Mouse (Mus musculus): ENCODE data around the gene Mast4. TPM values are rescaled to one million over a fixed set of nuclear protein-coding genes. Genes with fewer than 3 reads are reported as not detected.

Mast4 gene
- polyA plus RNA-seq, 1 experiment: 6.4 TPM

DNA sequence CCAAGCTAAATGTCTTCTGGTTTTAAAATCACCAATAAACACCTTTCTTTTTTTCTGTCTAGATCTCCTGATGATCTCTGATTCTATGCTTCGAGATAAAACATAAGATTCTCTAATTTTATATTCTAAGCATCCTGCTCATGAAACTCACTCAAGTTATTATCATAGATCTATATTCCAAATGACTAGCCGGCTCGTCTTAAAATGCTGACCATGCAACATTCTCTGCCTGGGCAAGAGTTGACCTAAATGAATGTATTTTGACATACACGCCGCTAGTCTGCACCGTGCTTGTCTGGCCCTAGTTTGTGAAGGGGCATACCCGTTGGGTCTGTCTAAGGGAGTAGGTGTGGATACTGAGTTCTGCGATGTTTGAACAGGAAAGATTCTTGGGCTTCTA lies 579.2 kb downstream of the Mast4 start:
- no peak for TF ChIP-seq CTCF (IDR thresholded peaks at IDR 0.05; ENCODE audit: extremely low read depth, insufficient read depth, insufficient read length, insufficient replicate concordance)
- TF ChIP-seq POLR2A (IDR thresholded peaks at IDR 0.05; ENCODE audit: low read depth, low read length): no peak
- no peaks in the 10 kb centered on the region for H3K27me3 ChIP-seq (ENCODE audit: control insufficient read depth, insufficient read depth, low read length)
- no peak overlapping the region for H3K4me3 ChIP-seq (ENCODE audit: extremely low read depth, insufficient read depth, insufficient read length)
- WGBS: 97% methylated on average over 8 of the region's 8 CpGs
- H3K4me1 ChIP-seq (ENCODE audit: control insufficient read depth, insufficient read depth, insufficient read length): no peaks in the 10 kb centered on the region
- no peak overlapping the region for H3K27ac ChIP-seq (ENCODE audit: insufficient read depth, low read length)
- no peak for DNase-seq (ENCODE audit: low read depth in 1 of 2, low spot score in 2 of 2)
- peaks cover 17% of the 10 kb centered on the region; the same call in 1 of the 2 replicates for H3K36me3 ChIP-seq (ENCODE audit: control insufficient read depth, insufficient read depth, low read length)

DNA sequence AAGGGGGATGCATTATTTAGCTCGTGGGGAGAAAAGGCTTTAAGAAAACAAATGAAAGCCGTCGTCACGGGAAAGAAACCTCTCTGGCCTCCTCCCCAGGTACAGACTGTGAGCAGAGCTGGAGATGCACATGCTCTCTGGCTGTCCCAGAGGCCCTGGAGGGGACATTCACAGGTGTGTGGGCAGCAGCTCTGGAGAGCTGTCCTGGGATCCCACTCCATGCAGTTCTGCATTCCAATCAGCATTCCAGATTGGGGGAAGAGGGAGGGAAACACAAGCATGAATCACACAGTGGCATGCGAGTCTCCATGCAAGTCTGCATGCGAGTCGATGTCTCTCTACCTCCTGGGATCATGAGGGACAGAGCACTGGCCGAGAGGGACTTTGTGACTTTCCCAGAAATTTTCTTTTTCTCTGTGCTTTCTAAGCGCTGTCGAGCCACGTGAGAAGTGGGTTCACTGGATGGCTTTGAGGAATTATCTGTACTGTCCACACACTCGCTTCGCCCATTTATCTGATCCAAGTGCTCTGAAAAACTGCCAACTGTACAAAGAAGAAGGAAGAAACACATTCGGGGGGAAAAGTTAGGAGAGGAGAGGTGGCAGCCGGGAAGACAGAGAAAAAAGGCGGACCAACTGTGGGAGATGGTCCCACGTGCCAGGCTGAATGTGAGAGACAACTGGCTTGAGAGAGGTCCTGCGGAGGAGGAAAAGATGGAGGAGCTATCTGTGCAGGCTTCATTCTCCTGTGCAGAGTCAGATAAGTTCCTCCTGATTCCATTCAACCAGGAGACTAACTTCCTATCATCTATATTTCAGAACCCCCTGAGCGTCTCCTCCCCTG lies 580.4 kb downstream of the Mast4 start:
- H3K4me3 ChIP-seq (ENCODE audit: extremely low read depth, insufficient read depth, insufficient read length): no peak overlapping the region

DNA sequence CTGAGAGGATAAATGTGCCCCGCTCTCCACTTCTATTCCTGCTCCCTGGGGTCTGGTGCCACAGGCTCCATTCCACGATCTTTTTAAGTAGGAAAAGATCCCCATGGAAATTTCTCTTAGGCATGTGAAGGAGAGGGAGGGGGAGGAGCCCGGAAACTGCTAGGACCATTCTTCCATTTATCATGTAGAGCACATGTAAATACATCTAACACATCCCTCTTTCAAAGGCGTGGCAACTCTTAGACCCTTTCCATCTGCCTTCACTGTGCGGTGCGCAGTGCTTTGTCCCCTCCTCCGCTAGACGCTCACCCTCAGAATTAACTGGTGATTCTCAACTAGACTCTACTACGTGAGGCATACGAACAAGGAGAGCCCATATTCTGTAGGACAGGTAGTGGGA lies 584.4 kb downstream of the Mast4 start:
- H3K4me3 ChIP-seq (ENCODE audit: extremely low read depth, insufficient read depth, insufficient read length): no peak overlapping the region
- 96% methylated on average over 10 of the region's 10 CpGs for whole genome bisulfite sequencing
- peaks cover 19% of the 10 kb centered on the region; the same call in 1 of the 2 replicates for H3K36me3 ChIP-seq (ENCODE audit: control insufficient read depth, insufficient read depth, low read length)
- no peaks in the 10 kb centered on the region for H3K4me1 ChIP-seq (ENCODE audit: control insufficient read depth, insufficient read depth, insufficient read length)
- TF ChIP-seq CTCF (IDR thresholded peaks at IDR 0.05; ENCODE audit: extremely low read depth, insufficient read depth, insufficient read length, insufficient replicate concordance): no peak
- TF ChIP-seq POLR2A (IDR thresholded peaks at IDR 0.05; ENCODE audit: low read depth, low read length): no peak
- H3K27ac ChIP-seq (ENCODE audit: insufficient read depth, low read length): no peak overlapping the region
- DNase-seq (ENCODE audit: low read depth in 1 of 2, low spot score in 2 of 2): no peak
- no peaks in the 10 kb centered on the region for H3K27me3 ChIP-seq (ENCODE audit: control insufficient read depth, insufficient read depth, low read length)

More for the DNA sequence above, 580.4 kb downstream of the Mast4 start:
- Histone ChIP-seq H3K36me3 (ENCODE audit: control insufficient read depth, insufficient read depth, low read length) (peaks cover 22% of the 10 kb centered on the region; the same call in 1 of the 2 replicates), H3K4me1 (ENCODE audit: control insufficient read depth, insufficient read depth, insufficient read length) (no peaks in the 10 kb centered on the region), H3K27me3 (ENCODE audit: control insufficient read depth, insufficient read depth, low read length) (no peaks in the 10 kb centered on the region), H3K27ac (ENCODE audit: insufficient read depth, low read length) (no peak overlapping the region)
- DNase-seq (ENCODE audit: low read depth in 1 of 2, low spot score in 2 of 2): no peak
- TF ChIP-seq CTCF (IDR thresholded peaks at IDR 0.05; ENCODE audit: extremely low read depth, insufficient read depth, insufficient read length, insufficient replicate concordance) (no peak), POLR2A (IDR thresholded peaks at IDR 0.05; ENCODE audit: low read depth, low read length) (no peak)
- WGBS: 89% methylated on average over 19 of the region's 19 CpGs

DNA sequence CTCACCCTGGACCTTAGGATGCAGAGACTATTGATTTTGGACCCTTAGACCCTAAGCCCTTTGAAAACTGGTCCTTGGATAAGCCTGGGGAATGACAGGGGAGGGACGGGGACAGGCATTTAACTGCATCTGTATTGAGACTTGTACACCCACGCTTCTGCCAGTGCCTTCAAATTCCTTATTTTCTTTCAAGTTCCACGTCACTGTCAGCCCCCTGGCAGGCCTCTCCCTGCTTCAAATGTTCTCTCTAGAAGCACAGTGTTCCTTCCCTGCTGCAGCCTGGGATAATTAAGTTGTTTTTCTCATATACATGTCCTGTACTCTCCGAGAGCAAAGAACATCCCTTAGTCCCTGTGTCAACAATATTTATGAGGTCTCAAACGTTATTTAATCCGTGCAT lies 585.1 kb downstream of the Mast4 start:
- no peak for TF ChIP-seq CTCF (IDR thresholded peaks at IDR 0.05; ENCODE audit: extremely low read depth, insufficient read depth, insufficient read length, insufficient replicate concordance)
- no peak for TF ChIP-seq POLR2A (IDR thresholded peaks at IDR 0.05; ENCODE audit: low read depth, low read length)
- Histone ChIP-seq H3K4me1 (ENCODE audit: control insufficient read depth, insufficient read depth, insufficient read length) (no peaks in the 10 kb centered on the region), H3K27ac (ENCODE audit: insufficient read depth, low read length) (no peak overlapping the region), H3K27me3 (ENCODE audit: control insufficient read depth, insufficient read depth, low read length) (no peaks in the 10 kb centered on the region), H3K36me3 (ENCODE audit: control insufficient read depth, insufficient read depth, low read length) (peaks cover 19% of the 10 kb centered on the region), H3K4me3 (ENCODE audit: extremely low read depth, insufficient read depth, insufficient read length) (no peak overlapping the region)
- 87% methylated on average over 6 of the region's 6 CpGs for WGBS
- DNase-seq (ENCODE audit: low read depth in 1 of 2, low spot score in 2 of 2): no peak

DNA sequence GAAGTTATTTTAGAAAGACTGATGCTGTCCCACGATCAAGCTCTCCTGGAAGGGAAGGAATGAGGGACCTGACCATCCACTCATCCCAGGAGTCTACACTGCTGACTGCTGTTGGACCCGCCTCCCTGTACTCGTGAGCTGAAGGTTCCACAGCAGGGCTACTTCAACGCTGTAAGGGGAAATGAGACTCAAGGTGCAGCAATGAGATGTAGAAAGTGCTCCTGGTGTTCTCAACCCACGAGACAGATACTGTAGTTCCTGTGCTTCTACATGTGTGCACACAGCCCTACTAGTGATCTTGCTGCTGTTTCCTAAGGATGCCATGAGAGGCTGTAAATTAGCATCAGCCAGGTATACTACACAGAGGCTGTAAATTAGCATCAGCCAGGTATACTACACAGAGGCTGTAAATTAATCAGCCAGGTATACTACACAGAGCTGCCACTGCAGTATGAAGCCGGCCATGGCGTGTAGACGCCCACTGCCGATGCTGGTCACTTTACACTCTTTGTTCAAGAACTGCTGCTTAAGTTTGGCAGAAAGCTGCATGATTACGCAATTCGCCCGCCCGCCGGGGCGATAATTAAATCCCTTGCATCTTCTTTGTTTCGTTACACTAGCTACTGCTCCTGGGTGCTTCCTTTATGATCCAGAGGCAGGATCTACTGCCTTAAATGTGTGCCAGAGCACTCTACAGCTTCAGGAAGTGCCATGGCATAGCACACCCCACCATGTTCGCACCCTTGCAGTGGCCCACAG lies 587.3 kb downstream of the Mast4 start:
- WGBS: 76% methylated on average over 17 of the region's 17 CpGs
- no peak for DNase-seq (ENCODE audit: low read depth in 1 of 2, low spot score in 2 of 2)

DNA sequence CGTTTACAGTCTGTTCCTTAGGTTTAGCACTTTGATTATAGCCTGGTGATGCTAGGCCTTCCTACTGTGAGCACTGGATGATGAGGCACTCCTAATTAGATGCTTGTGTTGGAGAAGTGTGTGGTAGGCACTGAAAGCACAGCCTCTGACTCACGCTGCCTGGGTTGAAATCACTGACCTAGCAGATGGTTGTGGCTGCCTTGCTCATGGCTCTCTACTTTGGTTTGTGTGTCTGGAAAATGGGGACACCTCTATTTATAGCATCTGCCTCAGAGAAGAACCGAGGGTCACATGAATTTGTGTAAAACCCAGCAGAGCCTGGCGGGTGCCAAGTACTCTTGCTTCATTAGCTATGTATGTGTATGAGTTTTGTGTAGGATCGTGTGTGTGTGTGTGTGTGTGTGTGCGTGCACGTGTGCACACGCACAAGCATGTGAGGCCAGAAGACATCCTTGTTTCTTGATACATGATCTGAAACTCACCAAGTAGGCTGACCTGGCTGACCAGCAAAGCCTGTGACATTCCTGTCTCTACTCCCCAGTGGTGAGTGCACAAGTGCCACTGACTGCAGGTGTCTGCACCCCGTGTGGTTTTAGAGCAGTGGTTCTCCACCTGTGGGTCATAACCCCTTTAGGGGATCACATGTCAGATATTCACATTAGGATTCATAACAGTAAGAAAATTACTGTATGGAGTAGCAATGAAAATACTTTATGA lies 588.5 kb downstream of the Mast4 start:
- Histone ChIP-seq H3K4me1 (ENCODE audit: control insufficient read depth, insufficient read depth, insufficient read length) (no peaks in the 10 kb centered on the region), H3K36me3 (ENCODE audit: control insufficient read depth, insufficient read depth, low read length) (peaks cover 18% of the 10 kb centered on the region), H3K27me3 (ENCODE audit: control insufficient read depth, insufficient read depth, low read length) (no peaks in the 10 kb centered on the region), H3K4me3 (ENCODE audit: extremely low read depth, insufficient read depth, insufficient read length) (no peak overlapping the region), H3K27ac (ENCODE audit: insufficient read depth, low read length) (no peak overlapping the region)
- DNase-seq (ENCODE audit: low read depth in 1 of 2, low spot score in 2 of 2): no peak
- WGBS: 84% methylated on average over 9 of the region's 9 CpGs
- TF ChIP-seq POLR2A (IDR thresholded peaks at IDR 0.05; ENCODE audit: low read depth, low read length) (no peak), CTCF (IDR thresholded peaks at IDR 0.05; ENCODE audit: extremely low read depth, insufficient read depth, insufficient read length, insufficient replicate concordance) (no peak)

More for the DNA sequence above, 587.3 kb downstream of the Mast4 start:
- H3K27ac ChIP-seq (ENCODE audit: insufficient read depth, low read length): no peak overlapping the region
- no peaks in the 10 kb centered on the region for H3K27me3 ChIP-seq (ENCODE audit: control insufficient read depth, insufficient read depth, low read length)
- H3K4me3 ChIP-seq (ENCODE audit: extremely low read depth, insufficient read depth, insufficient read length): no peak overlapping the region
- H3K4me1 ChIP-seq (ENCODE audit: control insufficient read depth, insufficient read depth, insufficient read length): no peaks in the 10 kb centered on the region
- TF ChIP-seq POLR2A (IDR thresholded peaks at IDR 0.05; ENCODE audit: low read depth, low read length) (no peak), CTCF (IDR thresholded peaks at IDR 0.05; ENCODE audit: extremely low read depth, insufficient read depth, insufficient read length, insufficient replicate concordance) (no peak)
- H3K36me3 ChIP-seq (ENCODE audit: control insufficient read depth, insufficient read depth, low read length): peaks cover 20% of the 10 kb centered on the region

Data from spleen, adult 2 months (tissue).